Mouse (Mus musculus) lung, embryonic 16.5 days (tissue): ENCODE data around the gene St8sia6. TPM values are rescaled to one million over a fixed set of nuclear protein-coding genes. Genes with fewer than 3 reads are reported as not detected.
"Not testable (repeated sequence)": the region's sequence is repeated elsewhere in the genome, so short reads cannot be mapped to it uniquely, and the experiment has no call there.

Source experiments
- ATAC-seq: fragments of 200-750 bp; cut with Nextera tagmentation; 2 replicates; pipeline ENCODE4 v1.8.0; 2017; ENCODE audit warnings: low read depth, mild to moderate bottlenecking, moderate library complexity
- H3K27ac ChIP-seq: fragments of 300-500 bp; sonication (generic); 2 replicates; pipeline ENCODE4 v1.5.1; 2014; ENCODE audit warnings: mild to moderate bottlenecking, control low read depth, low read length
- H3K27me3 ChIP-seq: fragments of 300-500 bp; sonication (generic); 2 replicates; pipeline ENCODE4 v1.6.1; 2014; ENCODE audit warnings: low read depth, low read length, mixed read lengths; ENCODE audit not compliant: control insufficient read depth, insufficient read depth
- H3K36me3 ChIP-seq: fragments of 300-500 bp; sonication (generic); 2 replicates; pipeline ENCODE4 v1.6.1; 2014; ENCODE audit warnings: low read length; ENCODE audit not compliant: control insufficient read depth, insufficient read depth
- H3K4me1 ChIP-seq: fragments of 300-500 bp; sonication (generic); replicated peaks from 2 replicates; pipeline ENCODE4 v1.6.1; 2014; ENCODE audit warnings: low read length, mixed read lengths; ENCODE audit not compliant: control insufficient read depth, insufficient read depth
- H3K4me2 ChIP-seq: fragments of 300-500 bp; sonication (generic); 2 replicates; pipeline ENCODE4 v1.6.1; 2014; ENCODE audit warnings: low read depth, low read length, control low read depth
- H3K4me3 ChIP-seq: fragments of 300-500 bp; sonication (generic); 2 replicates; pipeline ENCODE4 v1.5.1; 2014; ENCODE audit warnings: mild to moderate bottlenecking, low read length, control low read depth
- H3K9ac ChIP-seq: fragments of 300-500 bp; sonication (generic); 2 replicates; pipeline ENCODE4 v1.6.1; 2014; ENCODE audit warnings: low read length, control low read depth
- H3K9me3 ChIP-seq: fragments of 300-500 bp; sonication (generic); 2 replicates; pipeline ENCODE4 v1.6.1; 2016; ENCODE audit warnings: low read length; ENCODE audit not compliant: control insufficient read depth
- WGBS: fragments of 180-500 bp; shearing (Covaris S2); extraction: QIAGEN DNeasy Blood & Tissue Kit; methylation state at CpG from one replicate; pipeline ENCODE4 v1.1.7; 2014; 5-methylcytosine and 5-hydroxymethylcytosine counted together
- polyA plus RNA-seq: library from polyadenylated mRNA; unstranded; fragments of >200 nt; fragmentation: Nextera tagmentation; extraction: Ambion mirVana; gene quantifications from 2 replicates; pipeline ENCODE4 v1.2.1, GENCODE M21; 2015

The St8sia6 gene
- polyA plus RNA-seq, 1 experiment from 2014 or later: 0.78 TPM

GRCm38 (mm10) chr2:13603636-13604035, 190.2 kb downstream of the St8sia6 start:
- ATAC-seq, H3K27me3 ChIP-seq: not testable (repeated sequence)
- 48% methylated on average over 5 of the region's 5 CpGs for WGBS

GRCm38 (mm10) chr2:13603093-13603492, 190.8 kb downstream of the St8sia6 start:
- Histone ChIP-seq H3K36me3 (no peaks in the 10 kb centered on the region), H3K27ac (no peak overlapping the region), H3K4me2 (no peak overlapping the region), H3K4me1 (no peaks in the 10 kb centered on the region), H3K4me3 (no peak overlapping the region), H3K27me3 (no peaks in the 10 kb centered on the region), H3K9me3 (no peaks in the 10 kb centered on the region), H3K9ac (no peak overlapping the region)
- no peak for ATAC-seq

More at GRCm38 (mm10) chr2:13603636-13604035, 190.2 kb downstream of the St8sia6 start:
- H3K4me1 ChIP-seq, H3K36me3 ChIP-seq, H3K27ac ChIP-seq, H3K9me3 ChIP-seq, H3K9ac ChIP-seq, H3K4me3 ChIP-seq, H3K4me2 ChIP-seq: not testable (repeated sequence)

Other genes starting within 250 kb of the St8sia6 start
- gene Trdmt1, start 249.4 kb downstream of the St8sia6 start, polyA plus RNA-seq: 14.8 and 16.5 TPM in 2 replicates
- gene Vim, start 220.1 kb downstream of the St8sia6 start, polyA plus RNA-seq: 922 and 967 TPM in 2 replicates